Mouse (Mus musculus) macrophage (primary cell): ENCODE results near the gene Alas2. TPM values are rescaled to one million over a fixed set of nuclear protein-coding genes. Genes with fewer than 3 reads are reported as not detected.

Experiments used
- H3K27ac ChIP-seq: fragments of 350-480 bp; formaldehyde crosslinking; 2 replicates; pipeline ENCODE4 v1.9.0; 2021
- H3K36me3 ChIP-seq: fragments of 350-480 bp; formaldehyde crosslinking; 2 replicates; pipeline ENCODE4 v1.9.0; 2021; ENCODE audit errors: inconsistent target
- H3K4me3 ChIP-seq: fragments of 350-480 bp; formaldehyde crosslinking; 2 replicates; pipeline ENCODE4 v1.9.0; 2021; ENCODE audit errors: inconsistent target
- H3K79me2 ChIP-seq: fragments of 350-480 bp; formaldehyde crosslinking; 2 replicates; pipeline ENCODE4 v1.9.0; 2021; ENCODE audit errors: inconsistent target
- WGBS: methylation state at CpG from one replicate; pipeline ENCODE4 v1.1.7; 2026; ENCODE audit warnings: inconsistent platforms; ENCODE audit not compliant: missing documents; 5-methylcytosine and 5-hydroxymethylcytosine counted together
- polyA plus RNA-seq: library from polyadenylated mRNA; stranded (reverse); fragments of 250-400 nt; gene quantifications from 3 replicates; pipeline ENCODE4 v1.2.4, GENCODE M21; 2018; ENCODE audit warnings: inconsistent platforms
- total RNA-seq, 78 experiments: library from RNA; depleted of rRNA; stranded (reverse); fragments of 250-400 nt; gene quantifications; 1 replicate in 9 of 78; 2 replicates in 24 of 78; 3 replicates in 43 of 78; 4 replicates in 2 of 78; pipeline ENCODE4 v1.2.4; 2018; ENCODE audit warnings: inconsistent platforms in 56 of 78

Gene Alas2
- total RNA-seq (2018; cell fraction: chromatin; rRNA removed) = not detected
- not detected for total RNA-seq (2018; cell fraction: cytosol; rRNA removed)
- total RNA-seq (2018; cell fraction: nucleus; rRNA removed) = not detected
- polyA plus RNA-seq = not detected in 3 replicates

DNA sequence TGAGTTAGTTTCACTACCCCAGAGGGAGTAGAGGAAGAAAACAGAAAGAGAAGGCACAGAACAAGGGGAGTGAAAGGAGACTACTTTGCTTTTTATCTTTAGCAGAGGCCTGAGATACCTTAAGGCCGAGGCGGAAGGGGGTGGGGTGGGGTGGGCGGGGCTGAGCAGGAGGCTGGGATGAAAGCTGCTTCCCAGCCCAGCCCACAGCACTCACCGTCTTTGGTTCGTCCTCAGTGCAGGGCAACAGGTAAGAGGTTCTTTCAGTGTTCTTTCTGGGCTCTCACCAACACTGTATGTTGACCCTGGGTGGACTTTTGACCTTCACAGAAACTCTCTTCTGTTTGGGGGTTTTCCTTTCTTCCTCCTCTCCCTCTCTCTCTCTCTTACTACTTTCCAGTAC lies at the start of gene Alas2:
Alas2 (plus strand) TSS at position 137 of the 400 bp plus-strand sequence.
- no peak within 1 kb of the TSS for H3K27ac ChIP-seq
- 77% methylated on average over 5 of the region's 5 CpGs for whole genome bisulfite sequencing

DNA sequence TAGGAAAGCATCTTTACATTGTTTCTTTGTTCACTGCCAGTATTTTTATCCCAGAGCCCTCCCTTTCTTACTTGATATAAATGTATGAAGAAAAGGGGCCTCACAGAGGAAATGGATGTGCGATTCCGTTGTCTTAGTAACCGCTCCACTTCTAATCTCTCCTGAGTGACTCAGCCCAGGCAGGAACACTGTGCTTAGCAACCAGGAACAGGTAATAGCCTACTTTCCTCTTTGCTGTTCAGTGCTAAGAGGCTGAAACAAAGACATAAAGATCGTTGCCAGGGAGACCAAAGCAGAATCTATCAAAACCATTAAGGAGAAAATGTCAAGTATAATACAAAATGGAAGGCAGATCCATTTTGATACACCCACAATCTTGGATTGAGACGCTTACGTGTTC lies 38.5 kb upstream of the Alas2 start:
- 90% methylated on average over 6 of the region's 6 CpGs for WGBS
- Histone ChIP-seq H3K4me3 (no peak overlapping the region), H3K36me3 (no peaks in the 10 kb centered on the region)

More for the DNA sequence above, at the start of gene Alas2:
- Histone ChIP-seq H3K36me3 (no peaks in the 10 kb centered on the region), H3K4me3 (no peak within 1 kb of the TSS), H3K79me2 (no peaks in the 10 kb centered on the region)

DNA sequence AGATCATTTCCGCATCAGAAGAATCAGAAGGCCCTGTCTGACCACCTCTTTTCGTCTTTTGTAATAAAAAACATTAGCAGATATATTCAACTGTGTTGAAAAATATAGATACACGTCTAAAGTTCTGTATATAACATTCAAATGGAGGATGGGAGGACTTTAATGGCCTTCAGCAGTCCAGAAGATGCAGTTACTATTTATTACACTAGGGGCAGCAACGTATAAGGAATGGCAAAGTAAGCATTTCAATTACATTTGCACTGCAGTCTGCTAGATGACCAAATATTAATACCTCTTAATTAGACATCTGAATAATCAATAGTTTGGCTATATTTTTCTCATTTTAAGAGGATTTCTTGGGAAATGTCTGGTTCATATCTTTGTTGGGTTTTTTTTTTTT lies 36.5 kb upstream of the Alas2 start:
- Histone ChIP-seq H3K4me3 (no peak overlapping the region), H3K27ac (no peak overlapping the region), H3K79me2 (no peaks in the 10 kb centered on the region), H3K36me3 (no peaks in the 10 kb centered on the region)
- 67% methylated on average over 3 of the region's 4 CpGs for WGBS

More for the DNA sequence above, 38.5 kb upstream of the Alas2 start:
- no peak overlapping the region for H3K27ac ChIP-seq
- H3K79me2 ChIP-seq = no peaks in the 10 kb centered on the region

DNA sequence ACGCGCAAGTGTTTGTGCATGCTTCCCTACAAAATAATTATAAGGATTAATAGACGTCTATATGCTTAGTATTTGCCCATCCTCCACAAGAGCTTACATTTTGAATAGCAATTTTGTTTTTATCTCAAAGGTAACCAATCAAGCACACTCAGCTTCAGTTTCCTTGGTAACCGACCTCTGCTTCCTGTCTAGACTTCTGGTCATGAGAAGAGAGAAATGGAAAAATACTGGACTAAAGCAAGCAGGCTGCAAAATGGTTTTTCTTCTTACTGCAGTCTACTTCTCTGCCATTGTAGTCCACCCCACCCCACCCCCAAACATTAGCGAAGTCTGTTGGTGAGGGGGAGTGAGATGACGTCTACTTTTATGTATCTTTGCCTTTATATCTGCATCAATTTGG lies 35.9 kb upstream of the Alas2 start:
- WGBS = 70% methylated on average over 6 of the region's 6 CpGs
- H3K79me2 ChIP-seq = no peaks in the 10 kb centered on the region
- no peak overlapping the region for H3K4me3 ChIP-seq
- no peaks in the 10 kb centered on the region for H3K36me3 ChIP-seq
- no peak overlapping the region for H3K27ac ChIP-seq

DNA sequence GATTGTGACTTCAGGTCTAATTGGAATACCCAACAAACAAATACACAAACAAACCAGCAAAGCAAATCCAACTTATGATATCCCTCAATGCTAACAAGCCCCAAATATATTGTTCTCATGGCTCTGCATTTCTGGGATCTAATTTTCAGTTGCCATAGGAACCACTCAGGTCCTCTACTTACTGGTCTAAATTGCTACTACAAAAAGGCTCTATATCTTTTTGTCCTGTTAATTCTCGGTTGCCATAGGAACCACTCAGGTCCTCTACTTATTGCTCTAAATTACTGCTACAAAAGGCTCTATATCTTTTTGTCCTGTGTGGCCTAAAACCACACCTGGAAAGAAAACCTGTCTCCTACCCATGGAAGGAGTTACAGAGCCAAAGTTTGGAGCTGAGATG lies 33.0 kb upstream of the Alas2 start:
- no peak overlapping the region for H3K4me3 ChIP-seq
- no peaks in the 10 kb centered on the region for H3K79me2 ChIP-seq
- no peaks in the 10 kb centered on the region for H3K36me3 ChIP-seq
- WGBS = 100% methylated on average over 1 of the region's 1 CpGs
- no peak overlapping the region for H3K27ac ChIP-seq

DNA sequence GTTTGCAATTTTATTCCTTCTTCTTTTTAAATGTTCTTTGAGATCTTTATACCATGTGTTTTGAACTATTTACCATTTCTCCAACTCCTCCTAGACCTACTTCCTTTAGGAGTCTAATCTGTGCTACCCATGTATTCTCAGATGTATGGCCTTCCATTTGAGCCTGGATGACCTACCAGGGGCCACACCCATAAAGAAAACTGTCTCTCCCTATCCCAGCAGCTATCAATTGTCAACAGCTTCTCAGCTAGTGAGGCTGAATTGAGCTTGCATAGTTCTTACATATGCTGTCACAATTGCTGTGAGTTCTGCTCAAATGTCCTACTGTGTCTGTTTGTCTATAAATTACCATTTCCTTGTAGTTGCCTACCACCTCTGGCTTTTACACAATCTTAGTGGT lies 31.2 kb upstream of the Alas2 start:
- H3K27ac ChIP-seq = no peak overlapping the region
- no peaks in the 10 kb centered on the region for H3K79me2 ChIP-seq
- no peak overlapping the region for H3K4me3 ChIP-seq
- H3K36me3 ChIP-seq = no peaks in the 10 kb centered on the region

DNA sequence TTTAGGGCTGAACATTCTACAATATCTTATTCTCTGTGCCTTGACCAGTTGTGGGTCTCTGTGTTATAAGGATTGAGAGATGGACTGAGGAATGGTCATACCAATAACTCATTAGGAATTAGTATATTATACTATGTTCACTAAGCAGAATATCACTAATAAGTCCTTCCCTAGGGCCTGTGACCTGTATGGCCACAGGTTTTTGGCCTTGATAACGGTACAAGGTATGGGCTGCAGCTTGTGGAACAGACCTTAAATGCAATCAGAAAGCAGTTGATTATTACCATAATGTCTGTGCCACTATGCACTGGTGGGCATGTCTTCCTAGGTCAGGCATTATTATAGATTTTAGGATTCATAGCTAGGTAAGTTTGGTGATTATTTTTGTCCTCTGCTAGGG lies 30.7 kb upstream of the Alas2 start:
- Histone ChIP-seq H3K27ac (no peak overlapping the region), H3K4me3 (no peak overlapping the region), H3K36me3 (no peaks in the 10 kb centered on the region), H3K79me2 (no peaks in the 10 kb centered on the region)
- whole genome bisulfite sequencing = 77% methylated on average over 1 of the region's 1 CpGs

DNA sequence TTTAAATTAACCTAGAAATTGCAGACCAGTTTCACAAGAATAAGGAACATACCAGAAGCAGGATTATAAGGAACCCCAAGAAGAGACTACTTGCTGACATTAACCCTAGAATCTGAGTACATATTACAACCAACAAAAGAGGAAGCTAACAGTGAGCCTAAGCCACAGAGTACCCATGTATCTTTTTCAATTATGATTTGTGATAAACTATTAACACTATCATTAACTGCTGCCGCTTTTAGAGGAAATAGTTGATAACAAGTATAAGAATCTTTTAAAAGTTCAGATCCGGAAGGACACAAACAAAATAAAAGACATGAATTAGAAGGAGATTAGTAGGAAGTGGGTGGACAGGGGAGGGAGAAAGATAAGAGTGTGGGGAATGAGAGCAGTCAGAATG lies 7.1 kb upstream of the Alas2 start:
- WGBS = 100% methylated on average over 1 of the region's 2 CpGs

DNA sequence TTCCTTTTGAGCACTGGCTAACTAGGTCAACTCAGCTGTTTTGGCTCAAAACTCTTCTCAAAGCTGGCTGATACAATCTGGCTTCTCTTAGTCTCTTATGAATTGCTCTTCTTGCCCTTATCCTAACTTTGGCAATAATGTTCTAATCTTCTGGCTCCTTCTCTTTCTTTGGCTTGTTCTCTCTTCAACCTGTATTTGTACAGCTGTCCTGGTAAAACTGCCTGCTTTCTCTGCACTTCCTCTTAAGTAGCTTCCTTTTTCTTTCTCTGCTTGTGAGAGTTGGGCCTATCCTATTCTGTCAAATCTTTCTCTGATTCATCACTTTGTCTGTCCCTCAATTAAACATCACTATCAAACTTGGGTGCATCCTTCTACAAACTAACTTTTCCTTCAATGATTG lies 5.5 kb upstream of the Alas2 start:
- Histone ChIP-seq H3K79me2 (no peaks in the 10 kb centered on the region), H3K4me3 (no peak overlapping the region), H3K27ac (no peak overlapping the region), H3K36me3 (no peaks in the 10 kb centered on the region)

More for the DNA sequence above, 7.1 kb upstream of the Alas2 start:
- no peaks in the 10 kb centered on the region for H3K36me3 ChIP-seq
- H3K27ac ChIP-seq = no peak overlapping the region
- no peak overlapping the region for H3K4me3 ChIP-seq
- H3K79me2 ChIP-seq = no peaks in the 10 kb centered on the region

DNA sequence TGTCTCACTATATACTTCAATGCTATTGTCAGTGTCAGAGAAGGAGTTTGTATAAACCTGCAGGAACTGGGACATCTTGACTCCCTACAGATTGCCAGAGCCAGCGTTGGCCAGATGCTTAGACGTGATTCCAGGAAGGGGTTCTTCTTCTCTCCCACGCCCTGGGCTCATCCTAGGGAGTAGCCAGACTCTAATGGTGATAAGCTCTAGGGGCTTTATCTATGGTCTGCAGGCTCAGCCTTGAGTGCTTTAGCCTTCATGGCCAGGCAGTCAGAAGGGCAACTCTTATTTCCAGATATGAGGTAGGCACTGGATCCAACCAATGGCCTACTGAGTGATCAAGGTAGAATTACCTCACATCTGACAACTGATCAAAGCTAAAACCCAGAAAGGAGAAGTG lies 2.5 kb downstream of the Alas2 start:
- Histone ChIP-seq H3K79me2 (no peaks in the 10 kb centered on the region), H3K27ac (no peak overlapping the region), H3K4me3 (no peak overlapping the region), H3K36me3 (no peaks in the 10 kb centered on the region)
- WGBS = 93% methylated on average over 3 of the region's 3 CpGs

DNA sequence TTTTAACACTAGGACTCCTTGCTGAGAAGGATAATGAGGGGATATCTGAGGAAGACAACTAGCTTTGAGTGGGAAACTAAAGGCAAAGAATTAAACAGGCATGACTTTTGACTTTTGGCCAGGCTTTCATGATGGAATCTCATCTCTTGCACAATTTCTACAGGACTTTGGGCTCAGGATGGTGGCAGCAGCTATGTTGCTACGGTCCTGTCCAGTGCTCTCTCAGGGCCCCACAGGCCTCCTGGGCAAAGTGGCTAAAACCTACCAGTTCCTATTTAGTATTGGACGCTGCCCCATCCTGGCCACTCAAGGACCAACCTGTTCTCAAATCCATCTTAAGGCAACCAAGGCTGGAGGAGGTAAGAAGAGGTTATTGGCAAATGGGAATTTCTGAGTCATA lies 4.8 kb downstream of the Alas2 start:
- Histone ChIP-seq H3K27ac (no peak overlapping the region), H3K4me3 (no peak overlapping the region), H3K79me2 (no peaks in the 10 kb centered on the region), H3K36me3 (no peaks in the 10 kb centered on the region)
- WGBS = 100% methylated on average over 2 of the region's 2 CpGs

DNA sequence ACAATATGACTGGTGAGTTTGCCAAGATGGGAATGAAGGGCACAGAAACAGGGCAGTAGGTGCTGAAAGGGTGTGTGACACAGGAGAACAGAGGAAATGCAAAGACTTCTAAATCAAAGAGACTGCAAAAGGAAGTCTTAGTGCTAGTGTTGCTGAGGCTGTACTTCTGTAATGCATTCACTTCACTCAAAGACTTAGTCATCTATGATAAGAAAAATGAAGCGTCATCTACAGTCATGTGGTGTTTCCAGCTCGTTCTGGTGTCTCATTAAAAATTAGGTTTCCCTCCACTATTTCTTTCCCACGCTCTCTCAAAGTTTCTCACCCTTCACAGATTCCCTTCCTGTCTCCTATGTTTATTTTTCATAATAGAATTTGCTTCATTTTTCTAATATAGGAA lies 6.9 kb downstream of the Alas2 start:
- Histone ChIP-seq H3K79me2 (no peaks in the 10 kb centered on the region), H3K36me3 (no peaks in the 10 kb centered on the region), H3K4me3 (no peak overlapping the region), H3K27ac (no peak overlapping the region)
- 85% methylated on average over 3 of the region's 3 CpGs for WGBS

DNA sequence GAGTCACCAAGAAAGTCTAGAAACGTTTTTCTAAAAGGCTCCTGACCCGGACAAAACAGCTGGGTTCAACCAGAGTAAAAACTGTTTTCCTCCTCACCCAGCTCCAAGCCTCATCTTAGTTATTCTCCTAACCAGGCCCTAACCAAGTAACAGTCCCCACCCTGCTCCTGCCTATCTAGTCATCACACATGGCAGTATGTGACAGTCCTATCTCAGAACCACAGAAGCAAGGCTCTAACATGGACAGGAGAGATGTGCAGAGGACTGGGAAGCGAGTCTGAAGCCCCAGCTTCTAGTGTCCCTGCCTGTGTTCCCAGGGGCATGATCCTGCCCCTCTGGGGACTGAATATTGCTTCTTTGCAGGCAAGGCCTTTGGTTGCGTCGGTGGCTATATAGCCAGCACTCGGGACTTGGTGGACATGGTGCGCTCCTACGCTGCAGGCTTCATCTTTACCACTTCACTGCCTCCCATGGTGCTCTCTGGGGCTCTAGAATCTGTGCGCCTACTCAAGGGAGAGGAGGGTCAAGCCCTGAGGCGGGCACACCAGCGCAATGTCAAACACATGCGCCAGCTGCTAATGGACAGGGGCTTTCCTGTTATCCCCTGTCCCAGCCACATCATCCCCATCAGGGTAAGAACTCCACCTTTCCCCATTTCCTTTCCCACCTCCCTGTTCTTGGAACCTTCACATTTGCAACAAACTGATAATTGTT lies 17.6 kb downstream of the Alas2 start:
- Histone ChIP-seq H3K27ac (no peak overlapping the region), H3K36me3 (no peaks in the 10 kb centered on the region), H3K79me2 (no peaks in the 10 kb centered on the region), H3K4me3 (no peak overlapping the region)
- 92% methylated on average over 12 of the region's 12 CpGs for WGBS

DNA sequence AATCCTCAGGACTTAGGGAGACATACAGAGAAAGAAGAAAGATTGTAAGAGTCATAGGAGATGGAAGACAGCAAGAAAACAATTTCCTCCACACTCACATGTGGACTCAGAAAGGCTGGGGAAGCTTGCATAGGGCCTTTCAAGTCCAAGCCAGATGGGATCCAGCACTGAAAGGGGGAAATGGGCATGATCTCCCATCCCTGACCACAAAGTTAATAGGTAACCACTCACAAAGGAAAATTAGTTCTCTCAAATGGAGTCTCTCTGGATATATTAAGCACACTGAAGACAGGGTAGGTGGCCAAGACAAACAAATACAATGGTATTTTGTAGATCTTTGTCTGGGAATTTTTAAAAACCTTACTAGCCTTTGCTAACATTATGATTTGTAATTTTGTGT lies 34.7 kb downstream of the Alas2 start:
- Histone ChIP-seq H3K36me3 (no peaks in the 10 kb centered on the region), H3K79me2 (peaks cover 4% of the 10 kb centered on the region; the same call in 1 of the 2 replicates), H3K4me3 (no peak overlapping the region), H3K27ac (no peak overlapping the region)

DNA sequence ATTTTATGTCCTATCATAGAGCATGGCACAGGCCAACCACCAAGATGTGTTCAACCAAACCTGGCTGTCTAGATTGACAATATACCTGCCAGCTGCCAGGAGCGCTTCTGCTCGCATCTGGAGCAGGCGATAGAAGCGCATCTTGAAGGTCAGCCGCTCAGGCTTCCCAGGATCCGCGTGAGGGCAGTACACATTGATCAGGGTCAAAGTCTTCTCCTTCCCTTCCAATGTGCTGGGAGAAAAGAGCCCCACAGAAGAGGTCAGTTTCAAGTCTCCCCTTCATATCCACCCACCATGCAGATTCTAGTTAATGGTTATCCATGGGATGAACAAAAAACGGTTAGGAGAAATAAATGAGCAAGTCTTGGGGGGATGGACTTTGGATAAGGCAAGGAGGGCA lies 37.9 kb downstream of the Alas2 start:
- Histone ChIP-seq H3K4me3 (no peak overlapping the region), H3K36me3 (no peaks in the 10 kb centered on the region), H3K27ac (no peak overlapping the region), H3K79me2 (peaks cover 13% of the 10 kb centered on the region)
- WGBS = 95% methylated on average over 8 of the region's 8 CpGs
